Mouse (Mus musculus): Measurements from ENCODE around the gene Theg. TPM values are rescaled to one million over a fixed set of nuclear protein-coding genes. Genes with fewer than 3 reads are reported as not detected.
A peak's percentile ranks its signal among the peaks of the same experiment; 100 is the strongest.

Gene Theg
- polyA plus RNA-seq, 1 experiment from 2014 or later: not detected

- Histone ChIP-seq H3K27me3 (ENCODE audit: insufficient read depth, low read length) (no peaks in the 10 kb centered on the region), H3K9me3 (ENCODE audit: low read depth, low read length) (no peaks in the 10 kb centered on the region), H3K27ac (ENCODE audit: low read depth) (no peak overlapping the region), H3K9ac (no peak overlapping the region), H3K4me2 (no peak overlapping the region), H3K4me1 (ENCODE audit: insufficient read depth) (no peaks in the 10 kb centered on the region), H3K36me3 (ENCODE audit: insufficient read depth) (peaks cover 98% of the 10 kb centered on the region), H3K4me3 (ENCODE audit: low read depth, low read length) (no peak overlapping the region)
- TF ChIP-seq CTCF (IDR thresholded peaks at IDR 0.05; ENCODE audit: low read depth): no peak
- DNase-seq (no peak), ATAC-seq (ENCODE audit: insufficient read depth) (no peak)
- WGBS: 93% methylated on average over 11 of the region's 11 CpGs
Measured at GRCm38 (mm10) chr10:79542171-79542570, 45.0 kb downstream of the Theg start.

DNA sequence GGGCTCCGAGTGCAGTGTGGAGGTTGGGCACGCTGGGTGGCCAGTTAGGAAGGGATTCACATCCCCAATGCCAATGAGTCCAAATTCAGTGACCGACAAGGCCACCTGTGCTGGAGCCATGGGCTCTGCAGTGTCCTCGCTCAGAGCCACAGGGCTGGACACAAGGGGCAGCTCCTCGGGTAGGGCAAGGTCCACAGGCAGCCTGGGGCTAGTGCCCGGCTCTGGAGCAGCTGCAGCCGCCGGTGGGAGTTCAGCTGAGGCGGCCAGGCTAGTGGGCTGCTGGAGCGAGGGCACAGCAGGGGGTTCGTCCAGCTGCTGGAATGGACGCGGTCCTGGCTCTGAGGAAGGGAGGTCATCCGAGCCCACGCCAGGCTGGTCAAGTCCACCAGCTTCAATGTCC, 45.6 kb downstream of the Theg start:
- H3K4me3 ChIP-seq (ENCODE audit: low read depth, low read length): no peak overlapping the region
- no peaks in the 10 kb centered on the region for H3K9me3 ChIP-seq (ENCODE audit: low read depth, low read length)
- no peaks in the 10 kb centered on the region for H3K4me1 ChIP-seq (ENCODE audit: insufficient read depth)
- no peaks in the 10 kb centered on the region for H3K27me3 ChIP-seq (ENCODE audit: insufficient read depth, low read length)
- DNase-seq (no peak), ATAC-seq (ENCODE audit: insufficient read depth) (no peak)
- no peak overlapping the region for H3K4me2 ChIP-seq
- no peak for TF ChIP-seq CTCF (IDR thresholded peaks at IDR 0.05; ENCODE audit: low read depth)
- H3K27ac ChIP-seq (ENCODE audit: low read depth): no peak overlapping the region
- peaks cover 92% of the 10 kb centered on the region for H3K36me3 ChIP-seq (ENCODE audit: insufficient read depth)
- WGBS: 92% methylated on average over 15 of the region's 15 CpGs
- H3K9ac ChIP-seq: no peak overlapping the region

DNA sequence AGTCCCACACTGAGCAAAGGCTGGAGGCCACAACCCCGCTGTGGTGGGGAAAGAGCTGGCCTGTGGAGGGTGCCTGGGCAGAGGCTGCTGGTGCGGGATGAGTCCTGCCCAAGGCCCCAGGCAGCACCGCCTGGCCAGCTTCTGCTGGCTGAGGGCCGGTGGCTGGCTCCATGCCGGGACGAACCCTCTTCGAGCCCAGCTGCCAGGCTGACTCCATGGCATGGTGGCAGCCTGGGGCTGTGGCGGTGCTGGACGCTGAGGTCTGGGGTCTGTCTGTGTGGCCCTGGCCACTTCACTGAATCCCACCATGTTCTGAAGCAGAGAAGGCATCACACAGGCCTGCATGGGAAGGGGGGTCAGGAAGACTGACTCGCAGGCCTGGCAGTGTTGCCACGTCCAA, 46.4 kb downstream of the Theg start:
- Histone ChIP-seq H3K4me3 (ENCODE audit: low read depth, low read length) (no peak overlapping the region), H3K9me3 (ENCODE audit: low read depth, low read length) (no peaks in the 10 kb centered on the region), H3K9ac (no peak overlapping the region), H3K36me3 (ENCODE audit: insufficient read depth) (peaks cover 84% of the 10 kb centered on the region), H3K4me1 (ENCODE audit: insufficient read depth) (no peaks in the 10 kb centered on the region), H3K27ac (ENCODE audit: low read depth) (no peak overlapping the region), H3K27me3 (ENCODE audit: insufficient read depth, low read length) (no peaks in the 10 kb centered on the region), H3K4me2 (no peak overlapping the region)
- ATAC-seq (ENCODE audit: insufficient read depth) (no peak), DNase-seq (no peak)
- WGBS: 91% methylated on average over 11 of the region's 11 CpGs
- TF ChIP-seq CTCF (IDR thresholded peaks at IDR 0.05; ENCODE audit: low read depth): no peak

DNA sequence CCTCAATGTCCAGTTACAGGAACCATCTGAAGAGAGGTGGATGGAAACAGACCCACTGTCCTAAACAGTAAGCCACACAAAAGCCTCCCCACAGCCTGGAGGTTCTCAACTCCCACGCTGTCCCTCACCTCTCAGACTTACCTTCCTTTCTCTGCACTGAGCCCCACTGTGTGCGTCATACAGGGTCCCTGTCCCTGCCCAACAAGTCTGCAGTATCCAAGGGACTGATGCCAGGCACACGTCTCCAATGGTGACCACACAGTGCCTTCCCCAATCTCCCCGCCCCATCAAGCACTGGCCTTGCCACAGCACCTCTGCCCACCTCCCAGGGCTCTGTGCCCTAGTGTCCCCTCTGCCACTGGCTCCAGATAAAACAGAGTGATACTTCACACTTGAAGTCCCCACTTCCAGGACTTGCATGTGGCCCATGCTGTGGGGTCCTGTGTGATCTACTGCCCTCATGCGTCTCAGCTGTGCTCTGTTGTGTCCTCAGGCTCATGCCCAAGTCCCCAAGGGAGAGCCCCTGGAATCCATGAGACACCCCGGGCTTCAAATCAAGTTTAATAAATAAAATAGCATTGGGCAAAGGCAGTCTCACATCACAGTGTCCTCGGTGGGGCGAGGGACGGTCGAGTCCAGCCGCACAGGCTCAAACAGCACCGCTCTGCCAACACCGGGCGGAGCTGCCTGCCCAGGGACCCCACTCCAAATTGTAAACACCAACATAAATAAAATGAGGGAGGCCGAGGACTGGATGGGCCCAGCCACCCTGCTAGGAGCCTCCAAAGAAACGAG, 47.2 kb downstream of the Theg start:
- DNase-seq (no peak), ATAC-seq (ENCODE audit: insufficient read depth) (no peak)
- Histone ChIP-seq H3K9me3 (ENCODE audit: low read depth, low read length) (no peaks in the 10 kb centered on the region), H3K36me3 (ENCODE audit: insufficient read depth) (peaks cover 75% of the 10 kb centered on the region), H3K4me3 (ENCODE audit: low read depth, low read length) (no peak overlapping the region), H3K9ac (no peak overlapping the region), H3K27ac (ENCODE audit: low read depth) (no peak overlapping the region), H3K27me3 (ENCODE audit: insufficient read depth, low read length) (no peaks in the 10 kb centered on the region), H3K4me2 (no peak overlapping the region), H3K4me1 (ENCODE audit: insufficient read depth) (no peaks in the 10 kb centered on the region)
- WGBS: 91% methylated on average over 16 of the region's 16 CpGs
- no peak for TF ChIP-seq CTCF (IDR thresholded peaks at IDR 0.05; ENCODE audit: low read depth)

GRCm38 (mm10) chr10:79538873-79539272, 48.3 kb downstream of the Theg start:
- peak; percentile 44 for DNase-seq
- peaks cover 65% of the 10 kb centered on the region for H3K36me3 ChIP-seq (ENCODE audit: insufficient read depth)

DNA sequence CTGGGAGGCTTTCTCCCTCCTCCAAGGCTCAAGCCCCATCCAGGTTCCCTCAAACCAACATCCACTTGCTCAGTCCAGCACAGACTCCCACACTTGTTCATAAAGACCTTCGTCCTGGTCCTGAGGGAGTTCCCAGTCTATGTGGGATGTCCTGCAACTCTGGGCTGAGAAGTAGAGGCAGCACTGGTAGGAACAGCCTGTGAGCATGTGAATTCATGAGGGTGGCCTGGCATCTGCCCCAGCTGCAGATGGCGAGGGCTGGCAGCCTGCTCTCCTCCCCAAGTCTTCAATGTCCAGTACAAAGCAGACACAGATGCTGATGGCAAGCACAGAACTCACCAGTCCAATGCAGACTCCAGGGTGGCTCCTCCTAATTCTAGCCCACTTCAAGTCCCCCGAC, 48.8 kb downstream of the Theg start:
- Histone ChIP-seq H3K4me1 (ENCODE audit: insufficient read depth) (no peaks in the 10 kb centered on the region), H3K27me3 (ENCODE audit: insufficient read depth, low read length) (no peaks in the 10 kb centered on the region), H3K27ac (ENCODE audit: low read depth) (no peak overlapping the region), H3K9me3 (ENCODE audit: low read depth, low read length) (no peaks in the 10 kb centered on the region), H3K36me3 (ENCODE audit: insufficient read depth) (peaks cover 60% of the 10 kb centered on the region), H3K4me3 (ENCODE audit: low read depth, low read length) (no peak overlapping the region), H3K4me2 (no peak overlapping the region), H3K9ac (no peak overlapping the region)
- ATAC-seq (ENCODE audit: insufficient read depth) (no peak), DNase-seq (no peak)
- 90% methylated on average over 3 of the region's 3 CpGs for WGBS
- no peak for TF ChIP-seq CTCF (IDR thresholded peaks at IDR 0.05; ENCODE audit: low read depth)

More at GRCm38 (mm10) chr10:79538873-79539272, 48.3 kb downstream of the Theg start:
- H3K4me2 ChIP-seq: no peak overlapping the region
- H3K27ac ChIP-seq (ENCODE audit: low read depth): no peak overlapping the region
- TF ChIP-seq CTCF (IDR thresholded peaks at IDR 0.05; ENCODE audit: low read depth): no peak
- ATAC-seq (ENCODE audit: insufficient read depth): no peak
- H3K9ac ChIP-seq: no peak overlapping the region
- no peaks in the 10 kb centered on the region for H3K4me1 ChIP-seq (ENCODE audit: insufficient read depth)
- no peaks in the 10 kb centered on the region for H3K9me3 ChIP-seq (ENCODE audit: low read depth, low read length)
- H3K4me3 ChIP-seq (ENCODE audit: low read depth, low read length): no peak overlapping the region
- WGBS: 55% methylated on average over 4 of the region's 4 CpGs
- no peaks in the 10 kb centered on the region for H3K27me3 ChIP-seq (ENCODE audit: insufficient read depth, low read length)

GRCm38 (mm10) chr10:79537781-79538180, 49.4 kb downstream of the Theg start:
- ATAC-seq (ENCODE audit: insufficient read depth) (no peak), DNase-seq (no peak)
- Histone ChIP-seq H3K9me3 (ENCODE audit: low read depth, low read length) (no peaks in the 10 kb centered on the region), H3K4me3 (ENCODE audit: low read depth, low read length) (no peak overlapping the region), H3K4me2 (no peak overlapping the region), H3K27ac (ENCODE audit: low read depth) (no peak overlapping the region), H3K4me1 (ENCODE audit: insufficient read depth) (no peaks in the 10 kb centered on the region), H3K9ac (no peak overlapping the region), H3K27me3 (ENCODE audit: insufficient read depth, low read length) (no peaks in the 10 kb centered on the region), H3K36me3 (ENCODE audit: insufficient read depth) (peaks cover 54% of the 10 kb centered on the region)
- 88% methylated on average over 2 of the region's 2 CpGs for WGBS
- TF ChIP-seq CTCF (IDR thresholded peaks at IDR 0.05; ENCODE audit: low read depth): no peak

Data from lung, embryonic 14.5 days (tissue).